Comparison of ENCODE assay signal across 8 mouse cellular contexts in genomic region chr11:50915671-50916320, GRCm38 (mm10). TPM values are rescaled to one million over a fixed set of nuclear protein-coding genes. Genes with fewer than 3 reads are reported as not detected.
DNase-seq lines count a peak whose midpoint lies in the region; ATAC-seq lines count a peak whose summit lies in the region.

Gene Zfp2 (minus strand): TSS chr11:50916165.

- H3K36me3 ChIP-seq in forebrain, embryonic 13.5 days (ENCODE audit: poor library complexity, severe bottlenecking) = peaks cover 38% of the 10 kb centered on the region
- peaks cover 9% of the 10 kb centered on the region; the same call in 1 of the 2 replicates for H3K36me3 ChIP-seq in liver, embryonic 15.5 days (replicated peaks)
- peaks cover 32% of the 10 kb centered on the region for H3K36me3 ChIP-seq in neural tube, embryonic 13.5 days

- peaks cover 10% of the 10 kb centered on the region; the same call in 1 of the 2 replicates for H3K4me1 ChIP-seq in forebrain, embryonic 13.5 days
- H3K4me1 ChIP-seq in liver, embryonic 15.5 days (replicated peaks) = no peaks in the 10 kb centered on the region; the same call in 1 of the 2 replicates
- peaks cover 10% of the 10 kb centered on the region for H3K4me1 ChIP-seq in neural tube, embryonic 13.5 days (replicated peaks)

- peak within 1 kb of the TSS; percentile 77 for H3K27ac ChIP-seq in forebrain, embryonic 13.5 days
- no peak within 1 kb of the TSS for H3K27ac ChIP-seq in liver, embryonic 15.5 days (replicated peaks)
- peak within 1 kb of the TSS; percentile 93 for H3K27ac ChIP-seq in neural tube, embryonic 13.5 days (replicated peaks)

- WGBS in forebrain, embryonic 13.5 days = under 1% methylated on average over 47 of the region's 47 CpGs
- under 1% methylated on average over 47 of the region's 47 CpGs for WGBS in liver, embryonic 15.5 days (ENCODE audit: insufficient replicate concordance)
- under 1% methylated on average over 47 of the region's 47 CpGs for WGBS in neural tube, embryonic 13.5 days

- peaks cover 31% of the 10 kb centered on the region for H3K9me3 ChIP-seq in forebrain, embryonic 13.5 days (replicated peaks)
- no peaks in the 10 kb centered on the region for H3K9me3 ChIP-seq in liver, embryonic 15.5 days (replicated peaks)
- peaks cover 24% of the 10 kb centered on the region for H3K9me3 ChIP-seq in neural tube, embryonic 13.5 days

- H3K27me3 ChIP-seq in forebrain, embryonic 13.5 days = no peaks in the 10 kb centered on the region
- H3K27me3 ChIP-seq in liver, embryonic 15.5 days = no peaks in the 10 kb centered on the region
- no peaks in the 10 kb centered on the region for H3K27me3 ChIP-seq in neural tube, embryonic 13.5 days

- peak; percentile 98 for ATAC-seq in forebrain, embryonic 13.5 days
- peak; percentile 93 for ATAC-seq in liver, embryonic 15.5 days (ENCODE audit: insufficient read depth)
- peak; percentile 99 for ATAC-seq in neural tube, embryonic 13.5 days (ENCODE audit: low read depth)

- intact Hi-C loops in heart, postnatal 10 days (cut with DNase I) = loop anchor here (5.0 to 10.0 kb wide), 2 partner anchors 88 to 271 kb away; partner anchors contain the start of gene Zfp354c

- H3K9ac ChIP-seq in forebrain, embryonic 13.5 days = peak within 1 kb of the TSS; percentile 91
- peak within 1 kb of the TSS; percentile 63 for H3K9ac ChIP-seq in liver, embryonic 15.5 days
- peak within 1 kb of the TSS; percentile 91 for H3K9ac ChIP-seq in neural tube, embryonic 13.5 days

- peak; percentile 88 for DNase-seq in CD4-positive helper T cell, adult 2 months (ENCODE audit: low read depth, low spot score)
- DNase-seq in c-Kit-positive CD71-negative TER-119-negative erythroid progenitor cells, embryonic 14.5 days (ENCODE audit: low read depth) = peak; percentile 74
- peak; percentile 93 to 94 for DNase-seq in heart, postnatal 10 days
- peak; percentile 93 to 96 for DNase-seq in kidney, postnatal 4 days
- peak; percentile 93 for DNase-seq in telencephalon, adult 2 months (ENCODE audit: low read depth, low spot score)

- peak within 1 kb of the TSS; percentile 50 for H3K4me2 ChIP-seq in forebrain, embryonic 13.5 days
- peak within 1 kb of the TSS; percentile 77 for H3K4me2 ChIP-seq in liver, embryonic 15.5 days
- H3K4me2 ChIP-seq in neural tube, embryonic 13.5 days = peak within 1 kb of the TSS; percentile 40

- peak within 1 kb of the TSS; percentile 84 for H3K4me3 ChIP-seq in forebrain, embryonic 13.5 days
- peak within 1 kb of the TSS; percentile 66 for H3K4me3 ChIP-seq in liver, embryonic 15.5 days (replicated peaks)
- peak within 1 kb of the TSS; percentile 87 for H3K4me3 ChIP-seq in neural tube, embryonic 13.5 days

RNA-seq across cellular contexts. Expression of gene Zfp2, which starts in this region (rescaled TPM):
- polyA plus RNA-seq in forebrain, embryonic 13.5 days (2015; fragmentation: Nextera tagmentation; extraction: Ambion mirVana) = 40.6 and 43.9 TPM in 2 replicates
- total RNA-seq in heart, postnatal 10 days (2021) = 1 to 10 TPM; 3.1 to 4.6 TPM
- polyA plus RNA-seq in liver, embryonic 15.5 days (2015; fragmentation: Nextera tagmentation; extraction: Ambion mirVana) = 1.8 and 2.2 TPM in 2 replicates
- 38.6 and 43.2 TPM in 2 replicates for polyA plus RNA-seq in neural tube, embryonic 13.5 days (2015; fragmentation: Nextera tagmentation; extraction: Ambion mirVana)

Comparison
In these comparisons a context has a peak if more than half of its experiments do, and no peak if none do; other contexts are left out.
1. RNA of gene Zfp2 (polyA plus RNA-seq): 40.6 to 43.9 TPM in forebrain, embryonic 13.5 days and 38.6 to 43.2 TPM in neural tube, embryonic 13.5 days; 1.8 to 2.2 TPM in liver, embryonic 15.5 days; every median in the first group is over 10 times any median in the second.
2. Peak in every context shown above with its lines, with median percentiles within 50 percentile points of each other: DNase-seq, ATAC-seq, H3K4me2 ChIP-seq, H3K4me3 ChIP-seq and H3K9ac ChIP-seq.